Mouse (Mus musculus): ENCODE data around the gene Mapk8ip1.

The Mapk8ip1 gene

DNA sequence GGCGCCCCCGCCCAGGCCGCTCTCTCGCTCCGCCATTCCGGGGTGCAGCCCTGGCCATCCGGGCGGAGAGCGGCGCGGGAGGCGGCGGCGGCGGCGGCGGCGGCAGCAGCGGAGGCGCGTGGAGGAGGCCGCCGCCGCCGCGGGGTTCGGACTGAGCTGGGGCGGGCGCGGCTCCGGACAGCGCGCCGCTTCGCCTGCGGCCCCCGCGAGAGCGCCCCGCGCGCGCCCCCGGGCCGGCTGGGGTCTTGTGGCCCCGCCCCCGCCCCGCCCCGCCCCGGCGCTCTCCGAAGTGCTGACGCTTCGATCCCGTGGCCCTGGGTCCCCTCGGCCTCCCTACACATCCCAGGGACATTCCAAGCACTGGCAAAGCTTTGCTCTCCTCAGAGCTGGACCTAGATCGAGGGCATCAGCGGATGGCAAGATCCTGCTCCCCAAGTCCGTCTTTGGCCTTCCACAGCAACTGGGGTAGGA is at the start of gene Mapk8ip1:
TSS of gene Mapk8ip1 (minus strand) at position 173 of the 471 bp plus-strand sequence.
- DNase-seq (ENCODE audit: low spot score in 2 of 2): no peak

DNA sequence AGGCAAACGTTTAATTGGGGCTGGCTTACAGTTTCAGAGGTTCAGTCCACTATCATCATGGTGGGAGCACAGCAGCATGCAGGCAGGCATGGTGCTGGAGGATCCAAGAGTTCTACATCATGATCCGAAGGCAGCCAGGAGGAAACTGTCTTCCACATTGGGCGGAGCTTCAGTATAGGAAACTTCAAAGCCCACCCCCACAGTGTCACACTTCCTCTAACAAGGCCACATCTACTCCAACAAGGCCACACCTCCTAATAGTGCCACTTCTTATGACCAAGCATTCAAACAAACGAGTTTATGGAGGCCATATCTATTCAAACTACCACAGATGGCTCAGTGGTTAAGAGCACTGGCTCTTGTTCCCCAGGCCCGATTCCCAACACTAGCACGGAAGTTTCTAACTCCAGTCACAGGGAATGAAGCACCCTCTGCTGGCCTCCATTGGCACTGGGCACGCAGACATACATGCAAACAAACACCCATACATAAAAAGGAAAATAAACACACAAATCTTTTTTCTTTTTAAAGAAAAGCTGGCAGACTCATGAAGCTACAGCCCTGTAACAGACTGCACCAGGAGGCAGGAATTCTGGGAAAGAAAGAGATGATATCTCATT is 46.2 kb upstream of the Mapk8ip1 start:
- DNase-seq (ENCODE audit: low spot score in 2 of 2): no peak

DNA sequence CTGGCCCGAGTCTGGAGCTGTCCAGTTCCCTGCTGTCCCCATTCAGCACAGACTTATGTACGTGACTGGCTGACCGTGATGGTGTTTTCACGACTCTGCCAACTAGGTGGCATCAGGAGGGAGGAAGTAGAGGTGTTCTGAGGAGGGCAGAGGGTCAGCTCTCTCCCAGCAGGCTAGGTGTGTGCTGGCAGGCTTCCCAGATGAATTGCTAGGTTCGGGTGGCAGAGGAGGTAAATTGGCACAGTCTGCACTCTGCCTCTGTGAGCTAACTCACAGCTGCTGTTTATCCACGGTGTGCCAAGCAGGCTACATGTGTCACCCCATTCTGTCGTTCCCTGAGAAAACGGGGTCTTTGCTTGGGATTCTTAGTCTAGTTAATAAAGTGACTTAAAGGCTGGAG is 45.6 kb upstream of the Mapk8ip1 start:
- no peak for DNase-seq (ENCODE audit: low spot score in 2 of 2)

DNA sequence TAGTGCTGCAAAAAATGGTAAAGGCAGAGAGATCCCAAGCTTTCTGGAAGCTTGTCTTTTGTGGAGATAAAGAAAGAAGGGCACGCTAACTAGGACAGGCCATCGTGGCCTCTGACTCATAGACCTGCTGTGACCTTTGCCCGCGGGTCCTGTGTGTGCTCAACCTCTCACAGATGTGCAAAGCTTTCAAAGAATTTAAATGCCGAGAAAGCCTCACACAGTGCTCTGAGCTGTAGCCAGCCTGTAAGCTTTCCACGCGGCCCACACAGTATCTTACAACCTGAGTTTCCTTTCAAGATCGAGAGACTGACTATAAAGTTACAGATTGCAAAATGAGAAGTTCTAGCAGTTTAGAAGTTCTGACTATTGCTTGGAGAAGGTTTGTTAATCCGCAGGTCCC is 44.8 kb upstream of the Mapk8ip1 start:
- no peak for DNase-seq (ENCODE audit: low spot score in 2 of 2)

DNA sequence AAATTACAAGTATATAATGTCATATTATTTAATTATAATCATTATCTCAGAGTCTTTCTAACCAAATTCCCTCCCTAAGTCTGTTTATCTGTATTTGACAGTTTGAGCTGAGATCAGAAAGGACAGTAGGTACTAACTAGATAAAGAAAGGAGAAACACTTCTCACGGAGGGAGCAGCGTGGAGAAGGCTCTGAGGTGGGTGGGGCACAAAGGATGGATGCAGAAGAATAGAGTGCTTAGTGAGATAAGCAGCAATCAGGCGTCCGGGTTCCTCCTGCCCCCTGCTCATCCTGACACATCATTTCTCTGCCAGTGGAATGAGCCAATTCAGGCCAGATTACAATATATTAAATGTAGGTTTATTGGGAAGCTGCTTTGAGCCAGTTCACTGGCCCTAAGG is 43.3 kb upstream of the Mapk8ip1 start:
- no peak for DNase-seq (ENCODE audit: low spot score in 2 of 2)

DNA sequence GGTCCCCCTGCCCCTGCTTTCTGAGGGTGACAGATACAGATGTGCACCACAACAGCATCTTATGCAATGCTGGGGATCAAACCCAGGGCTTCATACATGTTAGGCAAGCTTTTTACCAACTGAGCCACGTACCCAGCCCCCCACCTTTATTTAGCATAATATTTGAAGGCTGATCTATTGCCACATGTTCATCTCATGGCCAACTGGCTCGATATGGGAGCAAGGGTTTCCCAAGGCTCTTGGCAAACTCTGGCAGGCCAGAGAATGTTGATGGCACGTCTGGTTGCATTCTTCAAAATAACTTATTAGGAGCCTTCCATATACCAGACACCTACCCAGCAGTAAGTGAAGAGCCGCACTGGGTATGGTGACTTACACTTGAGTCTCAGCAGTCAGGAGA is 42.2 kb upstream of the Mapk8ip1 start:
- DNase-seq (ENCODE audit: low spot score in 2 of 2): no peak

DNA sequence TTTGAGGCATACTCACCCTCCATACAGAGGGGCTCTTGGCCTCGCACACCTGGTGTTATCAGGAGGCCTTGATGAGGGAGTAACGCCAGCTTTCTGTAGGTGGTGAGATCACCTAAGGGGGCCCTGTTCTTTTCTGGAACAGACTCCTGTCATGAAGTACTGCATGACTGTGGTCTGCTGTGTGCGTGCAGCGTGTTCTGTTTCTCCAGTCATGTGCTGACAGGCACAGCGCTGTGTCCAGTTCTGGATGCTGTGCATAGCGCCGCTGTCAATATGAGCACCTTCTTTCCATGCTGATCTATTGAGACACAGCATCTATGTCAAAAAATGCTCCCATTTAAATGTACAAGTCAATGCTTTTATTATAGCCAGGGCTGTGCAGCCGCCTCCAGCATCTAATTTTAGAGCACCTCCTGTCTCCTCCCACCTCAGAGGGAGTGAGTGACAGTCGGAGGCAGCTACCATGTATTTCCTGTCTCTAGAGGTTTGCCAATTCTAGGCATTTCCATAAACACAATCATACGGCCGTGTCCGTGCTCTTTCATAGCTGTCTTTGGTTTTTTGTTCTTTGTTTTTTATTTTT is 41.4 kb upstream of the Mapk8ip1 start:
- no peak for DNase-seq (ENCODE audit: low spot score in 2 of 2)

DNA sequence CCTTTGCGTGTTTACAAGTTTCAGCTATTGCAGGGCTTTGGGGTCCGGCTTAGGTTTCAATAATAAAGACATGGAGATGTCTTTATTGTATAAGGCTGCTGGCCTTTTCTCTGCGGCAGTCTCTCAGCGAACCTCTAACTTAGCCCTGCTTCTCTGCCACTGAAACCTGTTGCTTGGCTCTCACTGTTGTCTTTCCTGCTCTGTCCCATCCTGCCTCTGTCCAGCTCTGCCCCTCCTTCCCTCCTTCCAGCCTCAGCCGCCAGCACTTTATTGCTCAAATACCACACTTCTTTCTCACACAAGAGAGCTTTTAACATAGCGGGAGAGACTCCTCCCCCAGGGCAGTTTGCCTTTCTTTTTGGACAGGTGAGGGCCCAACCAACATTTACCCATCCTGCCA is 39.4 kb upstream of the Mapk8ip1 start:
- DNase-seq (ENCODE audit: low spot score in 2 of 2): no peak

DNA sequence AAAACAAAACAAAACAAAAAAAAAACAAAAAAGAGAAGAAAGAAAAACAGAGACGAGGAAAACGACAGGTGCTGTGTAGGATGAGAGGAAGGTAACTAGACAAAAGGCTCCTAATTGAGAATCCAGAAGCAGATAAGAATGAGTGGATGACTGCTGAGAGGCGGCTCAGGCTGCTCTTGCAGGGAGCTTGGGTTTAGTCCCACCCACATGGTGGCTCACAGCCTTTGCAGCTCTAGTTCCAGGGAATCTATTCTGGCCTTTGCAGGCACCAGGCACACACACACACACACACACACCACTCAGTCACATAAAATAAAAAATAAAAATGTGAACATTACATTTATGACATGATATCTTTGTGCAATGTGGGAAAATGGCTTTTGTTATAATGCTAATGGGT is 37.5 kb upstream of the Mapk8ip1 start:
- no peak for DNase-seq (ENCODE audit: low spot score in 2 of 2)

DNA sequence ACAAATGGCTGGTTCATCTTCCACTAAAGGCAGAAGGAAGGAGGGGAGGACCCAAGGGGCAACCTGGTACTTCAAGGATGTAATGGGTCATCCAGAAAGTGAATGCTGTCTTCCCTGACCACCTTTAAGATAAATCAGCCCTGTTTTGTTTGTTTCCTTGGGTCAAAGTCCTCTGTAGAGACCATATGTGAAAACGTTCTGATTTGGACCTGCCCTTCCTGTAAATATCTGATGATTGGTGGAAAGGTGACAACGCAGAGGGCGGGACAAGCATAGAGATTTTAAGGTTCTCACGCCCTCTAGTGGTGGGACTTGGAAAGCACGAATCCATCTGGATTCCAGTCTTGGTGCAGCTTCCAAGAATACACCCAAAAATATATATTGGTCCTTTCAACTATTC is 36.8 kb upstream of the Mapk8ip1 start:
- peak; percentile 70 to 85 for DNase-seq (ENCODE audit: low spot score in 2 of 2)

DNA sequence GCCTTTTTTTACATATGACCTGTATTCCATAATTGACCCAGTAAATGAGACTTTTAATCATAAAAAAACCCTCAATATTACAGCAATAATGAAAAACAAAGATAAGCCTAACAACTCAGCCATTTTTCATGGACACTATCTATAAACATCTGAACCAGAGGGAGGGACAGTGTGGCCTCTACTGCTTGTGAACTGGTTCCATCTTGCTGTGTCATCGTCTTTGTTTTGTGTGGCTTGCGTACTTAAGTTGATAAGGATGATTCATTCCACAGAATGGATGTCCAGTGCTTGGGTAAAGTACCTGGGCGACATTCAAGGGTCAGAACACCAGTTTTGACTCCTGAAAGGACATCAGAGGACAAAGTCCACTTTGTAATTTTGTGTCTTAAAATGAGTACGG is 36.3 kb upstream of the Mapk8ip1 start:
- DNase-seq (ENCODE audit: low spot score in 2 of 2): no peak

DNA sequence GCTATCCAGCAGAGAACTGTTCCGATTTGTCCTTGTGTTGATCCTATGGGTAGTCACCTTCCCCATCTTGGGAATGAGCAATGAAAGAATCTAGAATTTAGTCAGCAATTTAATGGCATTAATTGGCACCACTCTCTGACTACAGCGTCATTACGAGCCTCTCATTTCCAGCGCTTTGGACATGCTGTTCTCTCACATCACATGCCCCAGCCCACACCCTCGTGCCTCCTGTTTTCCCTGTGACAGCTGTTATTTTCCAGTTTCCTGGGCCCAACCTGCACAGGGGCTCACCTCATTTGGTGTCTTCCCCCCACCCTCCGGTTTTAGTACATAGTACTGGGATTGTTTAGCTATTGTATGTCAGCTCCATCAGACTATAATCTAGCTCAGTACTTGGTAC is 34.0 kb upstream of the Mapk8ip1 start:
- DNase-seq (ENCODE audit: low spot score in 2 of 2): no peak

DNA sequence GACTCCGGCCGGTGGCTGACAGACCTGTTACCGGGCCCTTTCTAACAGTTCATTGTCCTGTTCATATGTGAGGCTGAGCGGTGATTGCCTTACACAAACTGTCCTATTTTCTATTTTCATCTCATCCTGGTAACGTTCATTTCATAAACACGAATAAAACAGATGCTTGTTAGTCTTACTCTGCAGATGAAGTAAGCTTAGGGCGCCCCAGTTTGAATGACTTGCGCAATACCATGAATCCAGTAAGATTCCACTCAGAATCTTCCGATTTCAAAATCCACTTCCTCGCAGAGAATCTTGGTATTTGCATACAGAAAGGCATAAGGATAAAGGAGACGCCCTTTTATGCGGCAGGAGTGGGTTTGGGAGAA is 33.3 kb upstream of the Mapk8ip1 start:
- DNase-seq (ENCODE audit: low spot score in 2 of 2): no peak

DNA sequence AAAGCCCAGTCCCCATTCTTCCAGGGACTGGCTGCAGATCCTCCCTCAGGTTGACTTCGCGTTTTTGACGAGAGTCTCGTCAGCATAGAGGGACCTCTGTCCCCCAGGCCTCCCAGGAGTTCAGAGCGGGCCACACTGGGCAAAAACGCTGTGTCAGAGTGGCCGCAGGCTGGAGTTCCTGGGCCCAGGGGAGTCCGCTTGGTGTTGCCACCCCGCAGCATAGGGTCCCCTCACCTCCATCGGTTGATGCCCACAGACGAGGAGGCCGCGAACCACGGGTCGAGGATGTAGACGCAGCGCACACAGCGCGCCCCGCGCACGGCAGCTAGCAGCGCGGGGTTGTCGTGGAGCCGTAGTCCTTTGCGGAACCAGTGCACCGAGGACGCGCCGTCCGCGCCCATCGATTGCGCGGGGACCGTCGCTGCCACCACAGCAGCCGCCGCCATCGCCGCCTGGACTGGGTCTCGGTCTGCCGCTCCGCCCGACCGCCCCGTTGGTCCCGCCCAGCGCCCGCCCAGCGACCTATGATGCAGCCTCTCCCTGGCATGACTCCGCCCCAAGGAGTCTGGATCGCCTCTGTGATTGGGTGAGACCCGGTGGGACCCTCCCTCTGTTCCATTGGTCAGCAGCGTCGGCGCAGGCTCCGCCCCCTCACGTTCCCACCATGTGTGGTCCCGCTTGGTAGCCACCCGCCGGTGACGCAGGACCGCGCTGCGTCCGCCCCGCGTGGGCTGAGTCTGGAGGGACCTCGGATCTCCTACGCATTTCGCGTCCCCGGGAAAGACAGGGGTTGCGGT is 32.7 kb upstream of the Mapk8ip1 start, which contains the start of gene Cry2:
TSS of gene Cry2 (minus strand) at position 466 of the 797 bp plus-strand sequence.
- DNase-seq (ENCODE audit: low spot score in 2 of 2): peak; percentile 98

DNA sequence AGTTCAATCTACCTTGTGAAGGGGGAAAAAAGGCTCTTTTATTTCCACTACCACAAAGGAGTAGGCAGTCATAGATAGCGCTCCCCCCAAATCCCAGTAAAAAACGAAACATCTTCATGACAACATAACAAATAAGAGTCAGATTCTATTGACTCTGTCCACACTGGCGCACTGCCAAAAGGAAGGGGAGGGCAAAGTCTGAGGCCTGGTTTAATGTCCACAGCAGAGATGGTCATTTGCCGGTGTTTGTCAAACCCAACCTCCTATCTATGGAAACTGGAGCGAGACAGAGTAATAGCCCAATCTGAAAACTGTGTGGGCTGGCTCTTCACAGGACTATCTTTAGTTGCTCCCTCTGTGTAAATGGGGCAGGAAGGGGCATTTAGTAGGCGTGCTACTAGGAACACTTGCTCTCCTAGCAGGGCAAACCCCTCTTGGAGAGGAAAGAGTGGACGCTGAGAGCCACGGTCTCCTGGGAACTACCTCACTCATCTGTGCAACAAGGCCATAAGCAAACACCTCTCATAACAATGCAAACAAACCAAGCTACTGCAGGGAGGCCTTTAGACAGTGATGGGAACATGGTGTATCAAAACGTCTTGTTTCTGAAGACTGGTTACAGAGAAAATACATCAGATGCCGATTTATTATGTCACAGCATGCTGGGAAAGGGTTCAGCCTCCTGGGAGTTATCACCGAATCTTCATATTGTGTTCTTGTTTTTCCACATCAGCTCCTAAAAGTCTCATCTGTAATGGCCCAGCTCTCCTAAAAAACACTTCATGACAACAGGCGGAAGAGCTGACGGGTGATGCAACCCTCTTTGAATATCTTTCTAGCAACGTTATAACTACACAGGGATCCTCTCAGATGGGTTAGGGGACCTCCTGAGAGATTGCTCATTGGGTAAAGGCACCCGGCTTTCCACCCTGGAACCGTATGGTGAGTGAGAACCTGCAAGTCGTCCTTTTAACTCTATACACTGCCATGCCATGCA is 31.5 kb upstream of the Mapk8ip1 start:
- no peak for DNase-seq (ENCODE audit: low spot score in 2 of 2)

DNA sequence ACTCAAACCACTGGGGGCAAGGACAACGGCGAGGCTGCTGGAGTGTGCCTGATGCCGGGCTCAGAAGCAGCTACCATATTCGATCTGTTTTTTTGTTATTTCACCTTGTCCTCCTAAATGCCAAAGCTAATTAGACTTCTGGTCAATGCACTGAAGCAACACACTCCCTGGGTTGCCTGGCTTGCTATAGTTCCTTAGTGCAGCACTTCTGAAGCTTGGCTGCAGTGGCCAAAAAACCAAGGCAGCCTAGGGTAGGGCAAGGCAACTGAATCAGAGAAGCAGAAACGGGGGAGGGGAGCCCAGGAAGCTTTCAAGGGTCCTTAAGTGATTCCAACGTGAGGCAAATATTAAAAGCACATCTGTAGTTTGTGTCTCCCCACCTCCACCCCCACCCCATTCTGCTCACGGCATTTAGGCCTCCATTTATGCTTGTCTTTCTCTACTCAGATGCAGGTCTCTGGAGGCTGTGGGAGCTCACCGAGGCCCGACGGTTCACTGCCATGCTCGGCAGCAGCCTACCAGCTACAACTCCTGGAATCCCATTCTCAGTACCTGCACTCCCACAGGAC is 30.6 kb upstream of the Mapk8ip1 start:
- no peak for DNase-seq (ENCODE audit: low spot score in 2 of 2)

DNA sequence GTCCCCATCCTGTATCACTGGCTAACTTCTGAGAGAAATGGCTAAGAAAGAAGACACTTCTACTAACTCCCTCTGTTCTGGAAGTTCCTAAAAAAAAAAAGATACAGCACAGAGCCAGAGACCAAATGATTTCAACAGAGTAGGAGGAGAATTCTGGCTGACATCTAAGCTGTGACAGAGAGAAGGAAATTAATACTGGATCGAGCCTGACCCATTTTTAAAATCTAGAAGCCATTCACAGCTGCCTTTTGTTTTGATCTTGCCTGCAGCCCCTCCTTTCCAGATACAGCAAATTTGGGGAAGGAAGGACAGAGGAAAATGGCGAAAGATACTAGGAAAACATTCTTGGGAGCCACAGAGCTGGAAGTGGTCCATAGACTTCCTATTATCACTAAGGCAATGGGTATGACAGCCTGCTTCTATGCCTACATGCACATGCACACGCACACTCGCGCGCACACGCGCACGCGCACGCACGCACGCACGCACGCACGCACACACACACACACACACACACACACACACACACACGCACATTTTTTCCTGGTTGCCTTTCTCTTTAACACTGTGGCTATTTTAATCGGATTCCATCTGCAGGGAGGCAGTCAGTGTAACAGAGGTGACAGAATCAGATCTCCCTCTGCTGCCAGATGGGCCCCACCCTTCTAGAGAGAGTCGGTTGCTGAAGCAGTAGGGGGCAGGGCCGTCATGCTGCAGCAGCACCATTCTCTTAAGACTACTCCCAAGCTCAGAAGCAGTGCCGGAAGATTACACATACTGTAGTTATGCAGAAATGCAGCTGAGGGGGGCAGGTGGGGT is 29.9 kb upstream of the Mapk8ip1 start:
- DNase-seq (ENCODE audit: low spot score in 2 of 2): peak in 1 of 2 experiments; percentile 29

DNA sequence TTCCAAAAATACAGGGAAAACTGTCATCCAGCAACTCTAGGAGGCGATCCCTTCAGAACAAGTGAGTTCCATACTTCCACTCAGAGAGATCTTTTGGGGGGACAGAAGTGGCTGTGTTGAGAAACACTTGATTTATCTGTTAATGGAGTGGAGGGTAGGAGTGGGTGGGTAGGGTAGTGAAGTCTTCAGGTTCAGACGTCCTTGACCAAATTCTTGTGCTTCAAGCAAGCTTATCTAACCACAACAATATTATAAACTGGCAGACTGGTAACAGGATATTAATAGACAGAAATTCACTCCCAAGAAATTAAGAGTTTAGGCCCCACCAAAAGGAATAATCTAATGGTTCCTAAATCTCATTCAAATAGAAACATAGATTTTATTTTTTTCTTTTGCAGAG is 29.0 kb upstream of the Mapk8ip1 start:
- no peak for DNase-seq (ENCODE audit: low spot score in 2 of 2)

DNA sequence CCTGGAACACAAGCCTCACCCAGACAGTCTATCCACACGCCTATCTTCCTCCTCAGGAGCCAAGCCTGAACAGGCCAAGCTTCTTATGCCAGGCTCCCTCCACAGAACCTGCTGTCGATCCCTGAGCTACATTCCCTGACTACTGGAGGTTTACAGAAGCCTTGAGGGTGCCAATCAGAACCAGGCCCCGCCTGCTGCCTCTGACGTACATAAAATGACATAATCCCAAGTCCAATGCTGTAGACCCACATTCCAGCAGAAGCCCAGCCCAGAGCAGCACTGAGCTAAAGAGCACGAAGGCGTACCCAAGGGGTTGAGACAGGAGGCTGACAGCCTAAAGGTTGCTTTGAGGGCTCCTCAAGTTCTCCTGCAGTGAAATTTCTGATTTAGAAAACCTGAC is 26.8 kb upstream of the Mapk8ip1 start:
- no peak for DNase-seq (ENCODE audit: low spot score in 2 of 2)

DNA sequence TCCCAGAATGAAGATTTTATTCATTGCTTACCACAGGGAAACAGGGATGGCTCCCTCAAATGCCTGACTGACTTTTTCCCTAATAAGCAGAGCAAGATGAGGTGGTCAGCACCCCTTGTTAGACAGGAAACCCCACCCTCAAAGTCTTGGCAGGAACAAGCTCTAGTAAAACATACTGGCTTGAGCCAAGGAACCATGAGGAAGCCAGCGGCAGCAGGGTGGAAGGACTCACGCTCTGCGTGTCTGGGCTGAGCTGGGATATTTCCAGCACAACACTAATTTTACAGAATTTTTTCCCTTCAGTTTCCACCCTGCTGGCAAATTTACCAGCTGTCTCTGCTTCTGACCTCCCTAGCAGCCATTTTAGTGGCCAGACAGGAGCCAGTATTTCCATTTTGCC is 25.4 kb upstream of the Mapk8ip1 start:
- DNase-seq (ENCODE audit: low spot score in 2 of 2): no peak

DNA sequence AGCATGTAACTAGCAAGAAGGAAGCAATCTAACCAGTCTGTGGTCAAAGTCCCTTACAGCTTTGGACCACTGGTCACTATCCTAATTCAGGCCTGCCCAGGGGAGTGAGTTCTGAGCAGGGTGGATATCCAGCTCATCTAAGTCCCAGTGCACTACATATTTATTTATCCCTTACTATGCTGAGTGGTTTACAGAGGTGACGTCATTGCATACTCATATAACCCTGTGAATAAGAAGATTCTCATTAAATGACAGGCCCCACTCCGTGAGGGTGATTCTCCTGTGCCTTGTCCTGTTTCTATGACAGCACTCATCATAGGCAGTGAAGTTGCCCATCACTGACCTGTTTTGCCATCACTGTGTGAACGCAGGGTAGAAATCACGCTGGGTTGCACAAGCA is 24.3 kb upstream of the Mapk8ip1 start:
- no peak for DNase-seq (ENCODE audit: low spot score in 2 of 2)
